Mouse (Mus musculus): ENCODE data around the gene Selenom.

DNA sequence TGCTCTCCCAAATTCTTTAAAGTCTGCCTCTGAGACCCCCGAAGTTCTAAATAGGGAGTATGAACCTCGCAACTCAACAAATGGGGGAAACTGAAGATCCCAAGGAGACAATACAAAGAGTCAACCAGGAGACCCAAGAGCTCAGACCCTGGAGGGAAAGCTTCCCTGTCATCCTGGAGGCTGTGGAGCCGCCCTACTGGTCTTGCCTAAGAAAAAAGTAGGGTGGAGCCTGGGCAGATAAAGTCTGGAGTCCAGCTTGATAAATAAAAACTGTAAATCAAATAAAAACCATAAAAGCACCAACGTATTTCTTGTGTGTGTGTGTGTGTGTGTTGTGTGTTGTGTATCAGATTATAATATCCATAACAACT lies 25.3 kb downstream of the Selenom start:
- TF ChIP-seq TAL1 (conservative IDR thresholded peaks at IDR 0.05; ENCODE audit: low read depth, low read length) (no peak), CTCF (IDR thresholded peaks at IDR 0.05; ENCODE audit: low read depth, low read length) (no peak), GATA1 (IDR thresholded peaks at IDR 0.05; ENCODE audit: borderline replicate concordance, low read length) (no peak), GATA2 (IDR thresholded peaks at IDR 0.05; ENCODE audit: borderline replicate concordance, low read depth, low read length) (no peak), POLR2AphosphoS5 (IDR thresholded peaks at IDR 0.05; ENCODE audit: insufficient replicate concordance, low read depth, low read length) (no peak)
